Mouse (Mus musculus) embryonic fibroblast, embryonic 13.5 days (primary cell): ENCODE measurements around the gene Tmem242.

Experiments used
- CTCF ChIP-seq: IDR thresholded peaks from 2 replicates; pipeline ENCODE4 v1.5.1; 2011; ENCODE audit warnings: mild to moderate bottlenecking, control low read depth, low read length, moderate library complexity, borderline replicate concordance; ENCODE audit not compliant: insufficient read depth
- POLR2A ChIP-seq: IDR thresholded peaks from 2 replicates; pipeline ENCODE4 v1.6.1; 2011; ENCODE audit warnings: low read depth, mild to moderate bottlenecking, control low read depth, low read length, moderate library complexity

DNA sequence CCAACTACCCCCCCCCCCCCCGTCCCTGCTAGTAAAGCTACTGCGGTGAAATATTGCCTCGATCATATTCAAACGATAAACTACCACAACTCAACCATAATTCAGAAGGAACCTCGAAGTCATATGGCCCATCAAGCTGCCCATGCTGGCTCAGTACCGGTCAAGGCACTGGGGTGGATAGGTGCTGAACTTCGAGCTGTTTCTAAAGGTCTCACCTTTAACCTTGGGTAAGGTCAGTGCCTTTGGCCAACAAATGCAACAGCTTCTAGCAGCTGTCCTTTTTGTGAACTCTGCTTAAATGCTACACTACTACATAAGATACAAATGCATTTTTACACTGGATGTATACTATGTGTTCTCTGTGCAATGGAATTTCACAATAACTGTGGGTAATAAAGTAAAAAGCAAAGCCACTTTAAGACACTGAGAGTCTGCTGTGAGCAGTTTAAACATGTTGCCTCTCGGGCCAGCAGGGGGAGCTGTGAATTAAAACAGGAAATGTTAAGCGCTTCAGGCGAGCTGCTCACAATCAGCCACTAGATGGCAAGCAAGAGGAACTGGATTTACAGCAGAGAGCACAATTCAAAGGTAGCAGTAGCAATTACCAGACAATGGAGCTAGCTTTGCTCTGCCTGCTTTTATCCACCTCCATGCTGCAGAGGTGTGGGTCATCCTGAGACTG lies 10.8 kb downstream of the Tmem242 start:
- TF ChIP-seq CTCF (peak; percentile 78), POLR2A (no peak)
